Mouse (Mus musculus) heart, adult 9 months (tissue): Measurements from ENCODE around the gene Crybb1.

Experiments used
- DNase-seq, 2 experiments: peaks; one replicate each; pipeline ENCODE4 v3.0.0; 2022; ENCODE audit warnings: low spot score in 2 of 2

Gene Crybb1

DNA sequence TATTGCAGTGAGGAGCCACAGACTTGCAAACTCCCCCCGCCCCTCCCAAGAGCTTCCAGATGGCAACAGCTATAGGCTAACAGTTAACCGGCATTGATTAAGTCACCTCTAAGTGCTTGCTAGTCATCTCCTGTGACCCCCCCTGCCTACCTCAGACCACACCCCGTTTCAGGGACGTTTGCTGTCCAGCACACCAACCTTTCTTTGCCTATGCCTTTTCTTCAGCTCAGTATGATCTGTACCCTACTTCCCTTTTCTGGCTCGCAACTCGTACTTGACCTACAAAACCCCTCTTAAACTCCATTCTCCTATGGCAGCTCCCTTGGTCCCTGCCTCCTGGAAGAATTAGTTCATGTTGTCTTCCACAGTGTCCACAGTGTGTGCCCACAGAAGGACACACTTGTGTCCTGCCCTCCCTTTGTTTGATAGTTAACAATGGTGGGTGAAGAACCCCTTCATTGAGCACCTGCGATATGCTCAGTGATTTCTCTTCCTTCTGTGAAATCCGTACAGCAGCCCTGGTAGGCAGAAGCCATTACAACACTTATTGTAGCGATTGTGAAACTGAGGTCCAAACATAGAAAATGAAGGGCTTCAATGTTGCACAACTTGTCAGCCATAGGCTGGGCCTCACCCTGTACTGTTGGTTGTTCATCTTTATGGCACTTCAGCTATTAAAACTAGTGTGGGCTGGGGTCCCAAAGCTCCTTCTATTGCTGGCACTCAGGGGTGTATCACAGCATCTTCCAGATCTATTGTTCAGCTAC is 10.6 kb downstream of the Crybb1 start:
- no peak for DNase-seq

DNA sequence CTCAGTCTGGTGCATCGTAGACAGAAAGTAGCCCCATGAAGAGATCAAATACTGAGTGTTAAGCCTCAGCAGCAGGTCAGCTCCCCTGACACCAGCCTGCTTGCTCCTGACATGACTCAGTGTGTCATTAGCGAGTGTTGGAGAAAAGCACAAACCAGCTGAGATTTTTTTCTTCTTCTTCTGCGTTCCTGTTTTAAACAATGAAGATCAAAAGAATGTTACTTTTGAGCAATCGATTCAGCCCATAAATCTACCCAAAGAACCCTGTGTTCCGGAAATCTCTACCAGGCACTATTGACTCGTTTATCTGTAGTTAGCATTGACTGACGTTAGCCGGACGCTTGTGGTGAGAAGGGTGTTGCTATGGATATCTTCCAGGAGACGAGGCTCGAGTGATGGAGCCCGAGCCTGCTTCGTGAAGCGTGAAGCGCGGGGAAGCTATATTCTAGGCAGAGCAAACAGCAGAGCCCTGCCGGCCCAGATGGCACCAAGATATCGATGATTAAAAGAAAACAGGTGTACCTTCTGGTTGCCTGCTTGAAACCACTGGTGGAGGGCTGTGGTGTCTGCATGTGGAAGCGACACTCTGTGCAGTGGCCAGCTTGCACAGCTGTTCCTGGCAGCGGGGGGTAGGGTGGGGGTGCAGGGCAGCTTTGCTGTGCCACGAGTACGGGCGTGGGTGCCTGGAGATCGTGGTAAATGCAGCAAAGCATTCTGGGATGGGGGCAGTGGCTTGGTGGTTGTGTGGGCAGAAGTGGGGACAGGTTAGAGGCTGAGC is 15.3 kb downstream of the Crybb1 start:
- no peak for DNase-seq

DNA sequence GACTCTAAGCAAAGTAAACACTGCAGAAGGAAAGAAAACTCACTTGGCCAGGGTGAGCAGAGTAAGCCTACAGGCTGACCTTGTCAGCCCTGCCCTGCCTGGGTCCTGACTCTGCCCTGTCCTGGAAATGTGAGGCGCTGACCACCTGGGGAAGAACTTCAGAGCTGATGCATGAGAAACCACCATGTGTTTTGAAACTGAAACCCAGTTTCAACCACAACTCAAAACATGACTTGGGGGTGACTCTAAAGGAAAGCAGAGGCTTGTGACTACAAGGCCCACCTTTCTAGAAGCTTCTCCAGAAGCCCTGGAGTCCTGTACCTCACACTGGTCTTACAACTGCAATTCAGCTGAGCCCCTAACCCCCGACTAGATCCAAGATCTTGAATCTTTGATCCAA is 17.3 kb downstream of the Crybb1 start:
- no peak for DNase-seq

DNA sequence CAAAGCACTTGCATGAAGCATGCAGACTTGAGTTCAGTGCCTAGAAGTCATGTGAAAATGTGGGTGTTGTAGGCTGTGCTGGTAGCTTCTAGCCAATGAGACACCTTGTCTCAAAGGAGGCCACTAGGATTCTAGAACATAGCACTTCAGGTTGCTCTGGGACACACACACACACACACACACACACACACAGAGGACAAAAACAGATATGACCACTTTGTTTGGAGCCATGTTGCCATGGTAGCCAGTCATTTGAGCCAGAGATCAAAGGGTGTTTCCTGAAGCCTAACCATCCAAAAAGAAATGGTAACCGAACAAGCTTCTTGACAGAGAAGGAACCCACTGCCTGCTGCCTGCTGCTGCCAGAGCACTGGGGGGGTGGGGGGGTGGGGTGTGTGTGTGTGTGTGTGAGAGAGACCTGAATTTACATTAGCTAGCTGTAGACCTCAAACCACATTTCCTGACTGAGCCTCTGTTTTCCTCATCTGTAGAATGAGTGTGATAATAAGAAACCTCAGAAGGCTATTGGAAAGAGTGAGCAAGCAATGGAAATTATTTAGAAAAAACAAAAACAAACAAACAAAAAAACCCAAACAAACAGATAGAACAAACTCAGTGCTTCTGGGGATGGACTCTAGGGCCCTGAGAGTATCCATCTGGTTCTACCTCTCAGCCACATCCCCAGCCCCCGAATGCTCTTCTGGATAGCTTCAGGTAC is 18.3 kb downstream of the Crybb1 start:
- no peak for DNase-seq

DNA sequence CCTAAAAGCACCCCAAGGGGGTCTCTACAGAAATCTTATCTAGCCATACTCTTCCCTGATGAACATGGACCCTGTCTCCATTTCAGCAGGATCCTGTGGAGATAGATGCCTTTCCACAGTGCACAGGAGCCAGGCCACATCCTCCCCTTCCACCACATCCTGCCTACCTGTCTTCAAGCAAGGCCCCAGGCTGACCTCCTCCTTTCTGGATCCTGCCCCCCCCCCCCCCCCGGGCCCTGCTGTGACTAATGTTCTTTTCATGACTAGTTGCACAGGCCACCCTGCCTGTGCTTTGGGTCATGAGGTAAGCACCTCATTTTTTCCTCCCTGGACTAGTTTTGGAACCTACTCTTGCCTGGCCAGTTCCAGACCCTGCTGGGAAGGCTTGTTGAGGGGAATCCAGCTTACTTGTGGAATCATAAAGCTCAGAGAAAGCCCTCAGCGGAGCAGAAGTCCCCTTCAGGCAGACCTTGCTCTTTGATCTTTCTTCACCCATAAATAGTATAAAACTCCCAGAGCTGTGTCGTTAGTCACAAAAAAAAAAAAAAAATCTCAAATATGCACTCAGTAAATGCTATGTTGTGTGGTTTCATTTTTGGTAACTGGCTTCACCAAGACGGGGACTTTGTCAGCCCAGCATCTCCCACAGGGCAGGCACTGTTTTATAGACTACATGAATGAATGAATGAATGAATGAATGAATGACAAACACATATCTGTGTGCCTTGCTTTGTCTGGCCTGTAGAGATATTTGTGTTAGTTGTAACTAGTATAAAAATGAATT is 19.6 kb downstream of the Crybb1 start:
- peak in 1 of 2 experiments; percentile 3 for DNase-seq

DNA sequence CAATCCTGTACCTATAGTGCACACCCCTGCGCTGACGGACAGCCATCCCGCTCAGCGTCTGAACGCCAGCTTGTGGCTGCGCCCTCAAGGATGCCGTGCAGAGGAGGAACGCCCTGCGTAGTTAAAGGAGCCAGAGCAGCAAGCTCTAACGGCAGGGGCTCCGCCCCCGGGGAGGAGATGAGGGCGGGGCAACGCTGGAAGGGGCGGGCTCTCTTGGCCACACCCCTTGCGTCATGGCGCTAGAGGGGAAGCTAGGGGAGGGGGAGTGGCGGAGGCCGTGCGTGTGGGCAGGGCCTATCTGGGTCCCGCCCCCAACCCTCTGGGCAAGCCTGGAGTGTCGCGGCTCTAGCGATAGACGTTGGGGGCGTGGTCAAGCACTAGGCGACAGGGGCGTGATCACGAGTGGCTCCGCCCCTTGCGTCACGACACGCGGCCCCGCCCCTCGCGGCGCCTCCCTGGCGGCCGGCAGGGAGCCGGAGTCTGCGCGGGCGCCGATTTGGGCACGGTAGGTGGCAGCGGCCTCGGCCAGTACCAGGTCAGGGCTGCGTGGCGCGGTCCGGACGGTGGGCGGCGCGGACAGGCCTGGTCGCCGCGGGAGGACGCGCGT is 20.8 kb downstream of the Crybb1 start, which contains the start of gene Tpst2:
Gene Tpst2 (plus strand): TSS at position 425 of the 607 bp plus-strand sequence.
- DNase-seq = peak; percentile 99 to 100

DNA sequence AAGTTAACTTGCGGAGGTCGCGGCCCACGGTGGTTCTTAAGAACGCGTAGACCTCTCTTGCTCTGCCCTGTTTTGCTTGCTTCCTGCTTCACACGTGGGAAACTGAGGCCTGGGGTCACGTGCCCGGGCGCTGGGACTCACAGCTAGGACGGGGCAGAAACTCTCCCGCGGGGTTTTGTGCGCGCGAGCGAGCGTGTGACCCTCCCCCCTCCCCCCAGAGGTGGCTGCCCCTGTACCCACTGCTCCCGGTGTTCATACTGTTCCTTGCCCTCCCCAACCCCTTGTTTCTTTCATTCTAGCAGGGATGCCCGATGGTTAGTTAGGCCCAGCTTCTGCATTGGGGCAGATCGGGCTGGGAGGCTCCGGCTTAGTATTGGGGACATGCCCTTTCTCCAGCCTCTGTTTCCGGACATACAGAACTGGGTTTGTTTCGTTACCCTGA is 21.3 kb downstream of the Crybb1 start:
- peak in 1 of 2 experiments; percentile 60 for DNase-seq

DNA sequence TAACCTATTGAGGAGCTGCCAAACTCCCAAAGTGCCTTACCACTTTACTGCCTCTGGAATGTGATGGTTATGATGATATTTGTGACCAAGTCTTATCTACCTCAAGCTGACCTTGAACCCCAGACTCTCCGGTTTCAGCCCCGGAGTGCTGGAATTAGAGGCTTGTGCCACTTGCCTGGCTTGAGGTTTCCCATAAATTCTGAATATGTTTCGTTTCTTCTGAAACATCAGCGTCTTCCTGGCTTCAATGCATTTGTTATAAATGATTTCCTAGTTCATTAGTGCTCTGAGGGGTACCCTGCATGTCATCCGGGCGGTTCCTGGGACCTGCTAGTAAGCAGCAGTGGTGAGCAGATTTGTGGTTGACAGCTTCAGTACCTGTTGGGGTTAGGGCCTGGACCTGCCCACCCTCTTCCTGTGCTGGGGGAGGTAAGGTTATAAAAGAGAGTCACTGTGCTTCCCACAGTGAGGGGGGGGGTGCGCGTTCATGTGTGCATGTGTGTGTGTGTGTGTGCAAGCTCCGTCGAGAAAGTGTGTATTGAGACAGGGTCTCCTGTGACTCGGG is 22.4 kb downstream of the Crybb1 start:
- DNase-seq = peak in 1 of 2 experiments; percentile 16

DNA sequence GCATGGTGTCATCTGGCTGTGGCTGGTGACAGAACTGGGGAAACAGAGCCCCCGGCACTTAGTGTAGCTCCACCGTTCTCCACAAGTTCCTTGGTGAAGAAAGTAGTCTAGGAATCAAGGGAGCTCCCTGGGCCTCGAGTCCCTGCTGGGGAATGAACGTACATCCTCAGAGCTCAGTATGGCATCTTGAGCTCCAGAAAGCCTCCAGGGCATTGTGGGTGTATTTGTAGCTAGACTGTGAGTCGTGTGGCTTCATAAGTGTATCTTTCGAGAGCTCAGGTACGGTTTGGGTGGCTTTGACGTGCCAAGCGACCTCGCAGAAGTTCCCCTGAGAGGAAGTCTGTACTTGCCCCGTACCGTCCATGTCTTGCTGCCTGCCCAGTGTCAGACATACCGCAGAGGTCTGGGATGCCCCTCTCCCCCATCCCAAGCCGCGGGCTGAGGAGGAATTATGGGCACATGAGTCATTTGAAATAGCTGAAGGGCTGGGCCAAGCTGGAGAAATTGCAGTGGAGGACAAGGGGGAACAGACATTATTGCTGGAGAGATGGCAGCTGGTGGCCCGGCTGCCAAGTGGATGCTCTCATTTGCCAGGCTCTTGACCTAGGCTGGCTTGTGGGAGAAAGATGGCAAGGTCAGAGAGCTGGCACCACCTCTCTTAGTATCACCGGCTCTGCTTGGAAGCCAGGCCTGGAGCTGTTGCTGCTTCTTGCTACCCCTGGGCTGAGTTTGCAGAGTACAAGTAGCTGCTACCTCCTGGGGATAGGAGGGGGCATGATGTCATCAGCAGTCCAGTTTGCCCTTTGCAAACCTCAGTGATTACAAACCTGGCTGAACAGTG is 23.8 kb downstream of the Crybb1 start:
- peak; percentile 63 to 66 for DNase-seq

DNA sequence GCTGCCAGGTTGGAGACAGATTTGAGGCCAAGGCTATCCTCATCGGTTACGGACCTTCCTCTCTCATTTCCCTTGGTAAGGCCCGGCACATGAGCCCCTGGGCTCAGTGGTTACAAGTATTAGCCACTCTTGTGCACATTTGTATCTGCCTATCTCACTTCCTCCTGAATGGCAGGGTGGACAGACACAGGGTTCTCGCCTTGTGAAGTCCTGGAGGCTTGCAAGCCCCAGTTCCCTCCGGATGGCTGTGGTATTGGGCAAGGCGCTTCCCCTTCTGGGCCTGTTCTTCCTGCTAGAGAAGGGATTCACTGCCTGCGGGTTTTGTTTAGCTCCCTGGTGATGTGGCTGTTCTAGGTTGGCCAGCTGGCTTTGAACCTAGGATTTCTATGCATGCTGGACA is 24.5 kb downstream of the Crybb1 start:
- peak in 1 of 2 experiments; percentile 73 for DNase-seq

DNA sequence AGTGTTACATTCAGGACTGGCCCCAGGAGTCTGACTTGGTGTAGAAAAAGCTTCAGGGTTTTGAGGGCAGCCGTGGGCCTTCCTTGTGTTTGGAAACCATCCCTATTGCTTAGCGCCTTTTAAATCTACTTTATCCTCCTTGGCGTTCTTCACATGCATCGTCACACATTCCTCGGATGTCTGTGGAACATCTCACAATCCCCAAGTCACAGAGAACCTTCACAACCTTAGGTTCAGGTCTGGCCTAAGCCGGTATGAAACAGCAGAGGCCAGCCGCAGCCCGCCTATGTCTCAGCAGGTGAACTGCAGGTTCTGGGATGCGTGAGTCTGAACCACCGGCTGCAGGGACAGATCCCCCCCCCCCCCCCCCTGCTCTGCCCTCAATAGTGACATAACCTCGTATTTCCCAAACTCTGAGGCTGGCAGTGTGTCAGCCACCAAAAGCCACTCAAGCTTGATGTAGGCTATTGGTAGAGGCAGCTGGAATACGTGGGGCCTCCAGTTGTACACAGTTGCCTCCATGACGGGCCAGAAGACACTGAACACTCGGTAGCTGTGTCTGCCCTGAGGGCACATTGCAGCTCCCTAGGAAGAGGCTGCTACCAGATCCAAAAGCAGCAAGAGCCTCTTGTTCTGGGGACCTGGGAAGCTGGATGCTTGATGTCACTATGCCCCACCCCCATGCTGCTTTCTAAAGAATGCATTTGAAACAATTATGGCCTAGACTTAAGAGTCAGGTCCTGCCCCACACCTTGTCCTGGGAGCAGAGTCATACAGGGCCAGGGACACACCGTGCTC is 25.4 kb downstream of the Crybb1 start:
- DNase-seq = no peak

DNA sequence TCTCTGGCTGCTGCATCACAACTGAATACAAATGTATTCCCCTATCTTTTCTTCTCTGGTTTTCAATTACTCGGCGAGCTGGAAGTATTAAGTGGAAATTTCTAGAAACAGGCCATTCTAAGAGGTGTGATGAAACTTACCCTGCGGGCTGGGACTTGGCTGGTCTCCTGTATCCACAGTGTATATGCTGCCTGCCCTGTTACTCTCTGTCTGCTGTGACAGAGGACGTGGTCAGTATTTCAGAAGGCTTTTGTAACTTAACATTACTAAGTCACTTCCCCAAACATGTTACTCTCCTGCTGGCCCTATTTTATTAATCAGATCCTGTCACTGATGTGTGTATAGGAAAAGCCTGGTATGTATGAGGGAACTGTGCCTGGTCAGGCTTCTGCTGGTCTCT is 26.1 kb downstream of the Crybb1 start:
- DNase-seq = no peak

DNA sequence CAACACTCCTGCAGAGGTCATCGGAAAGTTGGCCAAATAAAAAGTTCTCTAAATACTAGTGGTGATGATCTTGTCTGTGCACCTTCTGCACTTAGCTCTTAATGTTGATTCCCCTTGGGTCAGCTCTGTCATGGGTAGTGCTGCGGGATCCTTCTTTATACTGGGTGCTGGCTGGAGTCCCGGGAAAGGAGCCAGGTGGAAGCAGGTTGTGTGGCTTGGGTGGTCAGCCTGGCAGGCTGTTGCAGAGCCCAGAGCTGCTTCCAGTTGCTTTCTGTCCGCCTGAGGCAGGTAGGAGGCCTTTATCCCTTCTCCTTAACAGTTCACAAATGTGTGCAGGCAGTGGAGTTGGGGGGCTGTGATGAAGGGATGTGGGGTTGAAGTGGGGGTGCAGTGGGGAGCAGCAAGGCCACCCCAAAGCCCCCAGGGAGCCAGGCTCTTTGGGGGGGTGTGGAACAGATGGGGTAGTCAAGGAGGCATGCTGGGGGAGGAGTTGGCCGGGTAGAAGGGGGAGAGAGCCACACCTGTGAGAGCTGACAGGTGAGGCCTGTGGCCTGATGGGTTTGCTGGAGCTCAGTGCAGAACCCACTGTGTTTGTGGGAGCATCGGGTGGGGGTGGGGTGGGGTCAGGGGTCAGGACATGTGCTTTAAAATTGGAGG is 26.6 kb downstream of the Crybb1 start:
- no peak for DNase-seq

DNA sequence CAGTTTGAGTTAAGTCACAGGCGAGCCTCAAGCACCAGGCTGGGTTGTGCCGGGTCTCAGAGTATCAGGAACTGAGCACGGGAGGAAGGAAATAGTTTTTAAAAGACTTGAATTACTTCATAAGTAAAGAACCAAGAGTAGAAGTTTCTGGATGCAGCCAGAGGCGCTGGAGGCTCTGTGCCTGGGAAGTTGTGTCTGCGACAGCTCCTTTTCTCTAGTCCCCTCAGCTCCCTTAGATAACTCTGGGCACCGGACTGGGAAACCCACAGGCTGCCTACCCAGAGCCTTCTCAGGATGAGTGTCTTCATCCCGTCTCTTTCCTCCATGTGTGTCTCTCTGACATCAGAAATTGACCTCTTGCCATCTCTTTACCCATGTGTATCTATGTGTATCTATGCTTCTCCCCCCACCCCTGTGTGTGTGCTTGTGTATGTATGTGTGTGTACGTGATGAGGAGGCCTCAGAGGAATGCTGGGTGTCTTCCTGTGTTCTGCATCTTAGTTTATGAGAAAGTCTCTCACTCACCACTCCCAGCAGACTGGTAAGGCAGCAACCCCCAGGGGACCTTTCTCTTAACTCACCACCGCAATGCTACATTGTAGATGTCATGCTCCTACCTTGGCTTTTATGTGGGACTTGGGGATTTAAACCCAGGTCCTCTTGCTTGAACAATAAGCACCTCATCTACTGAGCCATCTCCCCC is 27.3 kb downstream of the Crybb1 start:
- peak in 1 of 2 experiments; percentile 57 for DNase-seq

DNA sequence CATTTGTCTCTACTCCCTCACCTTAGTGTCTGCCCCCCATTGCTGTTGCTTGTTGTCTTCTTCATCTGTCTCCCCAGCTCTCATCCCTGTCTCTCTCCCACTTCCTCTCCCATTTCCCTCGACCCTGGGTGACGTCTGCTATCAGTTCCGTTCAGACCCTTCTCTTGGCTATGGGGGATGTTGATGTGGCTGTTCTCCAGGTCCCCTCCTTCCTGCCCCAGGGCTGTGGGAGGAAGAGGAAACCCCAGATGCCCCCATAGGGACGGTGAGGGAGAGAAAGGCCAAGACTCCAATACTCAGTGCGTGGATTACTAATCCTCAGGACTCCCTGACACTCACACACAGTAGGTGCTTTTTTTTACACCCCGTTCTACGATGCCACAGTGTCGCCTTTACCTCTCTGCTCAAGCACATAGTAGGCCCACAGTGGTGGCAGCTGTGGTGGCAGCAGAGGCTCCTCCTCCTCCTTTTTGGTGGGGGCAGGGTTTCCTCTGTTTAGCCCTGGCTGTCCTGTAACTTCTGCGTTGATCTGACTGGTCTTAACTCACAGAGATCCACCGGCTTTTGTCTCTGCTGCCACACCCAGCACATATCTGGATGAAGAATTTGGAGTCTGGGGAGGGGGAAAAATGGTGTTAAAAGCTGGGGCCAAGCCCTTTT is 28.1 kb downstream of the Crybb1 start:
- DNase-seq = peak in 1 of 2 experiments; percentile 78

DNA sequence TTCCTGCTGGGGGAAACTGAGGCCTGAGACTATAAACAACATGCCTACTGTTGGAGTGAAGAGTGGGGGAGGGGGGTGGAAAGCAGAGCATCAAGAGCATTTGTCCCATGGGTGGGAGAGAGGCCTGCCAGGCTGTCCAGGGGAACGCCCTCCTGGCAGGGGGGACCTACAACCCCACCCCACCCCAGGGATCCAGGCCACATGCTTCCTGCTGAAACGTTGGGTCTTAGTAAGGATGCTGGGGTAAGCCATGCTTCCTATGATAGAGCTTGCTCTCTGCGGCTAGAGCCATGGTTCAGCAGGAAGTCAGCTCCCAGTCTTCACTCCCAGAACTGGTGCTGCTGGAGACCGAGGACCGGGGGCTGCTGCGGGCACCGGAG is 28.6 kb downstream of the Crybb1 start:
- DNase-seq = no peak

DNA sequence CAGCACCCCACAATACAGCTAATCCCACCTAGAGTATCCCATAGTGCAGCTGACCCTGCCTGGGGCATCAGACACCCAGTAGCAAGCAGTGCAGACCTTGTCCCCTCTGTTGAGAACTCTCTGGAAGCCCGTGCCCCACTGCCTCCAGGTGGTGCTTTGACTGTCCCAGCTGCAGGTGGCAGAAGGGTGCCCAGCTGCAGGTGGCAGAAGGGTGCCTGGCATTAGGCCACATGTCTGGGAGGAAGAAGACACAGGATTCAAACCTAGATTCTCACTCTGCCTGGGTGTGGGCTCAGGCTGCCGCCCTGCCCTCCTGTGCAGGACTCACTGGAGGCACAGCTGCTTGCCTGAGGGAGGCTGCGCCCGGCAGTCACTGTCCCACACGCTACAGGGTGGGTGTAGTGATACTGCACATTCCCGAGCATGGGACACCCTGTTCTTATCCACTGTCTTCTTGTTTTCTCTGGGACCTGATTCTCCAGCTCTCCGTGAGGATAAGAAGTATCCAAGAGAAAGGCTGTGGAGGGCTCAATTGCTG is 30.0 kb downstream of the Crybb1 start:
- DNase-seq = no peak
